Mouse (Mus musculus): ENCODE data around the gene Col16a1. TPM values are rescaled to one million over a fixed set of nuclear protein-coding genes. Genes with fewer than 3 reads are reported as not detected.

The Col16a1 gene
- polyA plus RNA-seq, 1 experiment from 2014 or later: 2.3 TPM

GRCm38 (mm10) chr4:130125164-130125563 lies 77.5 kb downstream of the Col16a1 start:
- DNase-seq (no peak), ATAC-seq (no peak)
- WGBS (ENCODE audit: insufficient replicate concordance): 89% methylated on average over 6 of the region's 6 CpGs
- TF ChIP-seq EP300 (IDR thresholded peaks at IDR 0.05; ENCODE audit: low read depth): no peak
- TF ChIP-seq CTCF (IDR thresholded peaks at IDR 0.05; ENCODE audit: low read depth): no peak
- H3K27me3 ChIP-seq (ENCODE audit: insufficient read depth, low read length): no peaks in the 10 kb centered on the region
- H3K4me3 ChIP-seq (ENCODE audit: low read depth, low read length): no peak overlapping the region
- H3K27ac ChIP-seq (ENCODE audit: low read depth): no peak overlapping the region
- H3K4me2 ChIP-seq (ENCODE audit: low read depth, low read length): no peak overlapping the region
- H3K9me3 ChIP-seq (ENCODE audit: low read length): no peaks in the 10 kb centered on the region
- H3K9ac ChIP-seq (replicated peaks): no peak overlapping the region
- no peaks in the 10 kb centered on the region for H3K4me1 ChIP-seq (ENCODE audit: insufficient read depth)
- H3K36me3 ChIP-seq (replicated peaks; ENCODE audit: insufficient read depth, low read length): peaks cover 59% of the 10 kb centered on the region

- H3K27ac ChIP-seq (ENCODE audit: low read depth): no peak overlapping the region
- WGBS (ENCODE audit: insufficient replicate concordance): 91% methylated on average over 5 of the region's 5 CpGs
- no peaks in the 10 kb centered on the region for H3K4me1 ChIP-seq (ENCODE audit: insufficient read depth)
- ATAC-seq: no peak
- H3K4me2 ChIP-seq (ENCODE audit: low read depth, low read length): no peak overlapping the region
- H3K36me3 ChIP-seq (replicated peaks; ENCODE audit: insufficient read depth, low read length): peaks cover 59% of the 10 kb centered on the region
- no peak overlapping the region for H3K4me3 ChIP-seq (ENCODE audit: low read depth, low read length)
- no peak overlapping the region for H3K9ac ChIP-seq (replicated peaks)
- DNase-seq: no peak
- TF ChIP-seq CTCF (IDR thresholded peaks at IDR 0.05; ENCODE audit: low read depth): no peak
- TF ChIP-seq EP300 (IDR thresholded peaks at IDR 0.05; ENCODE audit: low read depth): no peak
- no peaks in the 10 kb centered on the region for H3K9me3 ChIP-seq (ENCODE audit: low read length)
- no peaks in the 10 kb centered on the region for H3K27me3 ChIP-seq (ENCODE audit: insufficient read depth, low read length)
These were observed 78.3 kb downstream of the Col16a1 start for GRCm38 (mm10) chr4:130125935-130126334.

GRCm38 (mm10) chr4:130128907-130129306 lies 81.3 kb downstream of the Col16a1 start:
- Histone ChIP-seq H3K27me3 (ENCODE audit: insufficient read depth, low read length) (no peaks in the 10 kb centered on the region), H3K36me3 (replicated peaks; ENCODE audit: insufficient read depth, low read length) (peaks cover 40% of the 10 kb centered on the region), H3K9ac (replicated peaks) (no peak overlapping the region), H3K27ac (ENCODE audit: low read depth) (no peak overlapping the region), H3K4me3 (ENCODE audit: low read depth, low read length) (no peak overlapping the region), H3K4me1 (ENCODE audit: insufficient read depth) (no peaks in the 10 kb centered on the region), H3K9me3 (ENCODE audit: low read length) (no peaks in the 10 kb centered on the region), H3K4me2 (ENCODE audit: low read depth, low read length) (no peak overlapping the region)
- 55% methylated on average over 5 of the region's 5 CpGs for WGBS (ENCODE audit: insufficient replicate concordance)
- ATAC-seq: no peak
- DNase-seq: no peak
- TF ChIP-seq CTCF (IDR thresholded peaks at IDR 0.05; ENCODE audit: low read depth) (no peak), EP300 (IDR thresholded peaks at IDR 0.05; ENCODE audit: low read depth) (no peak)

- Histone ChIP-seq H3K9me3 (ENCODE audit: low read length) (no peaks in the 10 kb centered on the region), H3K27me3 (ENCODE audit: insufficient read depth, low read length) (no peaks in the 10 kb centered on the region), H3K27ac (ENCODE audit: low read depth) (no peak overlapping the region), H3K36me3 (replicated peaks; ENCODE audit: insufficient read depth, low read length) (peaks cover 28% of the 10 kb centered on the region), H3K4me2 (ENCODE audit: low read depth, low read length) (no peak overlapping the region), H3K9ac (replicated peaks) (no peak overlapping the region), H3K4me3 (ENCODE audit: low read depth, low read length) (no peak overlapping the region), H3K4me1 (ENCODE audit: insufficient read depth) (no peaks in the 10 kb centered on the region)
- 89% methylated on average over 10 of the region's 10 CpGs for WGBS (ENCODE audit: insufficient replicate concordance)
- no peak for ATAC-seq
- DNase-seq: no peak
- TF ChIP-seq EP300 (IDR thresholded peaks at IDR 0.05; ENCODE audit: low read depth): no peak
- no peak for TF ChIP-seq CTCF (IDR thresholded peaks at IDR 0.05; ENCODE audit: low read depth)
These were observed 82.4 kb downstream of the Col16a1 start for GRCm38 (mm10) chr4:130130082-130130481.

- Histone ChIP-seq H3K9me3 (ENCODE audit: low read length) (no peaks in the 10 kb centered on the region), H3K27ac (ENCODE audit: low read depth) (no peak overlapping the region), H3K4me1 (ENCODE audit: insufficient read depth) (no peaks in the 10 kb centered on the region), H3K4me2 (ENCODE audit: low read depth, low read length) (no peak overlapping the region), H3K4me3 (ENCODE audit: low read depth, low read length) (no peak overlapping the region), H3K36me3 (replicated peaks; ENCODE audit: insufficient read depth, low read length) (peaks cover 21% of the 10 kb centered on the region), H3K27me3 (ENCODE audit: insufficient read depth, low read length) (no peaks in the 10 kb centered on the region), H3K9ac (replicated peaks) (no peak overlapping the region)
- DNase-seq (no peak), ATAC-seq (no peak)
- TF ChIP-seq EP300 (IDR thresholded peaks at IDR 0.05; ENCODE audit: low read depth): no peak
- TF ChIP-seq CTCF (IDR thresholded peaks at IDR 0.05; ENCODE audit: low read depth): no peak
- 68% methylated on average over 13 of the region's 13 CpGs for WGBS (ENCODE audit: insufficient replicate concordance)
These were observed 83.2 kb downstream of the Col16a1 start for GRCm38 (mm10) chr4:130130641-130131350.

GRCm38 (mm10) chr4:130131448-130132105 lies 83.9 kb downstream of the Col16a1 start:
- ATAC-seq (no peak), DNase-seq (no peak)
- Histone ChIP-seq H3K36me3 (replicated peaks; ENCODE audit: insufficient read depth, low read length) (peaks cover 13% of the 10 kb centered on the region), H3K27ac (ENCODE audit: low read depth) (no peak overlapping the region), H3K9ac (replicated peaks) (no peak overlapping the region), H3K4me3 (ENCODE audit: low read depth, low read length) (no peak overlapping the region), H3K4me1 (ENCODE audit: insufficient read depth) (no peaks in the 10 kb centered on the region), H3K9me3 (ENCODE audit: low read length) (no peaks in the 10 kb centered on the region), H3K27me3 (ENCODE audit: insufficient read depth, low read length) (no peaks in the 10 kb centered on the region), H3K4me2 (ENCODE audit: low read depth, low read length) (no peak overlapping the region)
- WGBS (ENCODE audit: insufficient replicate concordance): 79% methylated on average over 7 of the region's 7 CpGs
- no peak for TF ChIP-seq EP300 (IDR thresholded peaks at IDR 0.05; ENCODE audit: low read depth)
- no peak for TF ChIP-seq CTCF (IDR thresholded peaks at IDR 0.05; ENCODE audit: low read depth)
